ENCODE assay signal across 14 mouse cellular contexts in the genomic region with DNA sequence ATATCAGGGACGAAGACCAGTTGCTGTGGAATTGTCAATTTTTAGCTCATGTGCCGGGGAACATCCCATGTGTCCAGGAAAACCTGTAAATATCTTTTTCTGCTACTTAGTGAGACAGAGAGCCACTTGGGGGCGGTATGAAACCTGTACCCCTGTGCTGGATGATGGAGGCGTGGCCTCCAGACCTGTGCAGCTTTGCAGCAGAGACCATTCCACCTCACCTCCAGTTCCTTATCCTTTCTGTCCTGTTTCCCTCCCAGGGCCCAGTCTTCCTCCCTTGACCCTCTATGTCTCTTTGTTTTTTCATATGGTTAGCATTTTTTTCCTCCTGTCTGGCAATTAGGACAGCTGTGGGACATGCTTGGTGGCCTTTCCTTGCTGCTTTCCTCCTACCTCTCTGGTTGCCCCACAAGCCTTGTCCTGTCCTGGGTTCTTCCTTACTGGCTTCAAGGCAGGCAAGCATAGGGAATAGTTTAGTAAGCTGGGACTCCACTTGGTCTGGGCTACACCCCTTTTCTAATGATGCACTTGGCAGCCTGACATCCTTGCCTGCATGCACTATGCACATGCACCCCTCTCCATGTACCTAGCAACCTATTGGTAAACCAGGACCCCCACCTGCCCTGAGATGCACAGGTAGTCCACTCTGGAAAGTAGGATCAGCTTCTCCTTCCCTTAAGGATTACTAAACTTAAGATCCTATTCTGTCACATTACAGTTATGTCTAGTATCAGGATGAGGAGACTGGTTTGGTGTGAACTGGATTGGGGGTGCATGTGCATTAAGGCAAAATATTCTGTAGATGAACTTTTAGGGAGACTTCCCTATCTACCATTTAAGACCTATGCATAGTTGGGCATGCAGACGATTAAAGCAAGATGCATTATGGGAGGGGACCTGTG. TPM values are rescaled to one million over a fixed set of nuclear protein-coding genes. Genes with fewer than 3 reads are reported as not detected.
DNase-seq lines count a peak whose midpoint lies in the region; ATAC-seq and TF ChIP-seq lines count a peak whose summit lies in the region.
"Had no signal": no experiment of that assay in that cellular context is flagged by ENCODE, and none has a peak within 500 bp of the region (broad histone marks: within the 10 kb centered on the region; RNA-seq: fewer than 3 reads in every experiment).

No protein-coding gene starts in this region.

- H3K4me3 ChIP-seq in heart, embryonic 10.5 days = no peak overlapping the region
- H3K4me3 ChIP-seq in lung, adult 2 months (replicated peaks; ENCODE audit: extremely low read depth, low read depth, low read length) = no peak overlapping the region
- H3K4me3 ChIP-seq: forebrain, embryonic 13.5 days; heart, embryonic 15.5 days; lung, embryonic 15.5 days had no signal

- H3K36me3 ChIP-seq in heart, embryonic 10.5 days = no peaks in the 10 kb centered on the region
- H3K36me3 ChIP-seq: heart, embryonic 15.5 days; lung, embryonic 15.5 days had no signal

- peaks cover 29% of the 10 kb centered on the region for H3K27me3 ChIP-seq in heart, embryonic 10.5 days (ENCODE audit: insufficient read depth, poor library complexity, severe bottlenecking)
- H3K27me3 ChIP-seq: forebrain, embryonic 13.5 days; lung, embryonic 15.5 days had no signal

- peak; percentile 85 for ATAC-seq in megakaryocyte progenitor cell, adult 5-6 weeks (replicated peaks; ENCODE audit: poor library complexity)
- ATAC-seq: forebrain, embryonic 13.5 days had no signal

- no peaks in the 10 kb centered on the region for H3K9me3 ChIP-seq in heart, embryonic 10.5 days
- H3K9me3 ChIP-seq: forebrain, embryonic 13.5 days; heart, embryonic 15.5 days; lung, embryonic 15.5 days had no signal

- DNase-seq in heart, adult 11 months = peak; percentile 88
- no peak for DNase-seq in heart, embryonic 10.5 days (ENCODE audit: low spot score)
- no peak for DNase-seq in lung, adult 2 months
- DNase-seq in lung, postnatal 25 days (ENCODE audit: low spot score) = no peak
- peak; percentile 62 for DNase-seq in NIH3T3 (ENCODE audit: low read depth)
- no peak for DNase-seq in testis, postnatal 14 days (ENCODE audit: low spot score)
- no peak for DNase-seq in left cerebral cortex, adult 9 months (ENCODE audit: low spot score in 2 of 2)
- DNase-seq: cerebellum, postnatal 14 days; right cerebral cortex, postnatal 4 days had no signal

- WGBS in heart, embryonic 10.5 days = 59% methylated on average over 5 of the region's 5 CpGs
- 40% methylated on average over 5 of the region's 5 CpGs for whole genome bisulfite sequencing in lung, adult 2 months

- TF ChIP-seq POLR2A in lung, adult 2 months (IDR thresholded peaks at IDR 0.05; ENCODE audit: borderline replicate concordance, extremely low read depth, low read depth, low read length) = no peak

- H3K4me1 ChIP-seq in heart, embryonic 10.5 days = no peaks in the 10 kb centered on the region
- no peaks in the 10 kb centered on the region for H3K4me1 ChIP-seq in lung, adult 2 months (ENCODE audit: control insufficient read depth, insufficient read depth, low read length)
- H3K4me1 ChIP-seq: heart, embryonic 15.5 days; lung, embryonic 15.5 days had no signal

- peak; percentile 41; the same call in 1 of the 2 replicates for TF ChIP-seq CTCF in lung, adult 2 months (IDR thresholded peaks at IDR 0.05; ENCODE audit: insufficient read depth, low read length)

- no peak overlapping the region for H3K27ac ChIP-seq in heart, embryonic 10.5 days
- H3K27ac ChIP-seq: forebrain, embryonic 13.5 days; heart, embryonic 15.5 days; lung, embryonic 15.5 days had no signal

RNA-seq across cellular contexts. Expression of a gene that starts 9.9 kb away (rescaled TPM):
- polyA plus RNA-seq in heart, embryonic 10.5 days (2016; fragmentation: Nextera tagmentation; extraction: Ambion mirVana) = 0.44 and 0.99 TPM in 2 replicates
- polyA plus RNA-seq in lung, adult 2 months (2012; rRNA removed) = 0.10 and 0.11 TPM in 2 replicates
- not detected in 2 replicates for total RNA-seq in megakaryocyte progenitor cell, adult 5-6 weeks (2015)
- total RNA-seq in megakaryocyte progenitor cell, adult 5-6 weeks (2017) = not detected in 2 replicates

RNA-seq across cellular contexts. Expression of a gene that starts 13.6 kb away (rescaled TPM):
- polyA plus RNA-seq in heart, embryonic 10.5 days (2016; fragmentation: Nextera tagmentation; extraction: Ambion mirVana) = 14.2 and 14.3 TPM in 2 replicates
- 57.7 and 62.4 TPM in 2 replicates for polyA plus RNA-seq in lung, adult 2 months (2012; rRNA removed)
- 7.1 and 7.3 TPM in 2 replicates for total RNA-seq in megakaryocyte progenitor cell, adult 5-6 weeks (2015)
- 8.8 and 13.9 TPM in 2 replicates for total RNA-seq in megakaryocyte progenitor cell, adult 5-6 weeks (2017)

RNA-seq across cellular contexts. Expression of a gene that starts 33.9 kb away (rescaled TPM):
- 64.7 and 64.8 TPM in 2 replicates for polyA plus RNA-seq in heart, embryonic 10.5 days (2016; fragmentation: Nextera tagmentation; extraction: Ambion mirVana)
- 51.3 and 67.1 TPM in 2 replicates for polyA plus RNA-seq in lung, adult 2 months (2012; rRNA removed)
- total RNA-seq in megakaryocyte progenitor cell, adult 5-6 weeks (2015) = 36.0 and 45.7 TPM in 2 replicates
- 16.4 and 24.5 TPM in 2 replicates for total RNA-seq in megakaryocyte progenitor cell, adult 5-6 weeks (2017)

RNA-seq across cellular contexts. Expression of a gene that starts 34.1 kb away (rescaled TPM):
- 0.38 and 0.58 TPM in 2 replicates for polyA plus RNA-seq in heart, embryonic 10.5 days (2016; fragmentation: Nextera tagmentation; extraction: Ambion mirVana)
- polyA plus RNA-seq in lung, adult 2 months (2012; rRNA removed) = 4.4 TPM in 1 of 2 replicates, not detected in the other
- 1.1 TPM in 1 of 2 replicates, not detected in the other for total RNA-seq in megakaryocyte progenitor cell, adult 5-6 weeks (2015)
- total RNA-seq in megakaryocyte progenitor cell, adult 5-6 weeks (2017) = 0.04 and 0.68 TPM in 2 replicates
- total RNA-seq: layer of hippocampus, postnatal 10 days had no signal
- polyA plus RNA-seq: forebrain, embryonic 13.5 days; lung, embryonic 15.5 days had no signal

RNA-seq across cellular contexts. Expression of a gene that starts 34.2 kb away (rescaled TPM):
- 2.7 and 3.4 TPM in 2 replicates for polyA plus RNA-seq in heart, embryonic 10.5 days (2016; fragmentation: Nextera tagmentation; extraction: Ambion mirVana)
- polyA plus RNA-seq in lung, adult 2 months (2012; rRNA removed) = 0.45 and 0.73 TPM in 2 replicates
- 0.98 and 3.6 TPM in 2 replicates for total RNA-seq in megakaryocyte progenitor cell, adult 5-6 weeks (2015)
- 3.7 and 5.5 TPM in 2 replicates for total RNA-seq in megakaryocyte progenitor cell, adult 5-6 weeks (2017)

Comparison
In these comparisons a context has a peak if more than half of its experiments do, and no peak if none do; other contexts are left out.
1. DNase-seq: peak in heart, adult 11 months (single experiment) and NIH3T3 (single experiment); none in heart, embryonic 10.5 days (single experiment), lung, adult 2 months (single experiment), lung, postnatal 25 days (single experiment), testis, postnatal 14 days (single experiment) and left cerebral cortex, adult 9 months (0 of 2).